Mouse (Mus musculus) C2C12 (cell line): ENCODE measurements around the gene Adam12. TPM values are rescaled to one million over a fixed set of nuclear protein-coding genes. Genes with fewer than 3 reads are reported as not detected.

Experiments used
- H3K27me3 ChIP-seq: one replicate; pipeline ENCODE4 v1.6.1; 2011; ENCODE audit not compliant: control insufficient read depth, insufficient read depth, insufficient read length
- H3K36me3 ChIP-seq: one replicate; pipeline ENCODE4 v1.6.1; 2011; ENCODE audit not compliant: control insufficient read depth, insufficient read depth
- H3K4me3 ChIP-seq: one replicate; pipeline ENCODE4 v1.5.1; 2011; ENCODE audit warnings: mild to moderate bottlenecking, control low read depth; ENCODE audit not compliant: poor library complexity, insufficient read depth, severe bottlenecking
- H3K79me2 ChIP-seq: one replicate; pipeline ENCODE4 v1.6.1; 2011; ENCODE audit not compliant: control insufficient read depth, insufficient read depth
- H3K79me3 ChIP-seq: one replicate; pipeline ENCODE4 v1.6.1; 2011; ENCODE audit warnings: low read depth, control low read depth
- H3ac ChIP-seq: one replicate; pipeline ENCODE3; 2011; ENCODE audit warnings: low read depth; ENCODE audit not compliant: control insufficient read depth, insufficient read length
- CEBPB ChIP-seq: IDR thresholded peaks from one replicate; pipeline ENCODE4 v1.6.1; 2011; ENCODE audit warnings: low read depth, mild to moderate bottlenecking, control low read depth, moderate library complexity
- CTCF ChIP-seq: IDR thresholded peaks from one replicate; pipeline ENCODE4 v1.5.1; 2011; ENCODE audit not compliant: control insufficient read depth, insufficient read depth, insufficient read length
- FOSL1 ChIP-seq: IDR thresholded peaks from one replicate; pipeline ENCODE4 v1.8.0; 2011; ENCODE audit warnings: mild to moderate bottlenecking, low read length; ENCODE audit not compliant: poor library complexity, insufficient read depth, severe bottlenecking
- MAX ChIP-seq: IDR thresholded peaks from one replicate; pipeline ENCODE4 v1.6.1; 2011; ENCODE audit warnings: mild to moderate bottlenecking, control low read depth
- MYOD1 ChIP-seq: IDR thresholded peaks from one replicate; pipeline ENCODE4 v1.6.1; 2011; ENCODE audit warnings: low read depth; ENCODE audit not compliant: control insufficient read depth, insufficient read length
- MYOG ChIP-seq: IDR thresholded peaks from one replicate; pipeline ENCODE4 v1.6.1; 2011; ENCODE audit not compliant: control insufficient read depth, insufficient read length; ENCODE audit errors: extremely low read depth
- USF1 ChIP-seq: IDR thresholded peaks from one replicate; pipeline ENCODE4 v1.6.1; 2011; ENCODE audit warnings: low read depth, mild to moderate bottlenecking, control low read depth, moderate library complexity
- polyA plus RNA-seq: library from polyadenylated mRNA; unstranded; fragments of >200 nt; fragmentation: generic; extraction: Trizol; gene quantifications from one replicate; pipeline ENCODE4 v1.2.1, GENCODE M21; 2012; ENCODE audit warnings: missing spikeins

Adam12 gene
- polyA plus RNA-seq, 1 experiment = 14.7 TPM

DNA sequence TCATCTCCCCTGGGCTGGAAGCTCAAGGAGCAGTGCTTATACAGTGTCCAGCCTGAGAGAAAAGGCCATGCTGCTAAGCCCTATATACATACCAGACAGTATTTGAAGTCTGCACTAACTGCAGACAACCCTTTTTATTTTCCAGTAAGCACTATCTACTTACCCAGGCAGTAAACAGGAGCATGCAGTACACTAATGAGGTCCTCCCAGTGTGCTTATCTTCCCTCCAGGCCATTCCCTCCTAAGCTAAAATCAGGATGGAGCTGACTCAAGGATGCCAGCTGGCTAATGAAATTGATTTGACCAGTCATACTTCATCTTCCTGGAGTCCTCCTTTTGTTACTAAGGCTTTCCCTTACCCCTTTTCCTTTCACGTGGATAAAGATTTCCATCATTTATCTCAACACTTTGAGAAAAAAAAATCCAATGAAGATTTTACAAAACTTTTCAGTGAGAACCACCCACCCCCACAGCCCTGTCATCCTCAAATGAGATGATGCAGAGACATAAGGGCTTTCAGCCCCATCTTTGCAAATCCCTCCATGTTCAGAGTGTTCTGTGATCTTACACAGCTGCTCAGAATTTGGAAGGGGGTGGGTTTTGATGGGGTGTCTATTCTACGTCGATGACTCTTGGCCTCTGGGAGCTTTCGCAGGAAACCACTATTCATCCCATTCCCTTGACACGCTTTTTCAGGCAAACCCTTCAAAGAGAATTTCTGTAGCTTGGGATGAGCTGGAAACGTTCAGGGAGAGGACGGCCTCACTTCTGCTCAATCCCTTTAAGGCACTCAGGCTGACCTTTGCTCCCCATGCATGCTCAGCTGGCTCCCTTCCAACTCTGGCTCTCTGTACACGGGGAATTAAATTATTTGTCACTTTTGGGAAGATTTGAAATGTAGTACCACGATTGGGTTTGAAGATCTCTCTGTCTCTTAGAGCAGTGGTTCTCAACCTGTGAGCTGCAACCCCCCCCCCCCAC is 277.5 kb downstream of the Adam12 start:
- Histone ChIP-seq H3K79me3 (no peaks in the 10 kb centered on the region), H3K79me2 (no peaks in the 10 kb centered on the region), H3ac (no peak overlapping the region), H3K4me3 (no peak overlapping the region), H3K27me3 (no peaks in the 10 kb centered on the region), H3K36me3 (no peaks in the 10 kb centered on the region)
- TF ChIP-seq MYOG (no peak), CEBPB (no peak), MAX (no peak), MYOD1 (no peak)

GRCm38 (mm10) chr7:133951777-133952545 is 280.0 kb downstream of the Adam12 start:
- H3K79me3 ChIP-seq = no peaks in the 10 kb centered on the region
- H3K27me3 ChIP-seq = no peaks in the 10 kb centered on the region
- H3K4me3 ChIP-seq = no peak overlapping the region
- H3K36me3 ChIP-seq = no peaks in the 10 kb centered on the region
- no peak overlapping the region for H3ac ChIP-seq
- H3K79me2 ChIP-seq = no peaks in the 10 kb centered on the region
- TF ChIP-seq MYOD1 = no peak
- no peak for TF ChIP-seq MYOG
- no peak for TF ChIP-seq CTCF
- TF ChIP-seq MAX = no peak
- no peak for TF ChIP-seq CEBPB
- TF ChIP-seq FOSL1 = no peak
- TF ChIP-seq USF1 = no peak

DNA sequence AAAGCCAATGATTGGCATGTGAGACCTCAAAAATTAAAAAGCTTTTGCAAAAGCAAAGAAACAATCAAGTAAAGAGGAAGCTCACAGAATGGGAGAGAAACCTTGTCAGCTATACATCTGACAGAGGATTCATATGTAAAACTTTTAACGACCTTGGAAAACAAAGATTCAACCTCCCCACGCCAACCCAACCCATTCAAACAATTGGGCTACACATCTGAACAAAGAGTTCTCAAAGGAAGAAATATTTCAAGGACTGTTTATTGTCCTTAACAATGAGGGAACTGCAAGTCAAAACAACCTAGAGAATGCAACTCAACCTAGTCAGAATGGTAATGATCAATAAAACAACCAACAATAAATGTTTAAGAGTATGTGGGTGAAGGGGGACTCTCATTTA is 284.6 kb downstream of the Adam12 start:
- no peaks in the 10 kb centered on the region for H3K79me3 ChIP-seq
- TF ChIP-seq CTCF = no peak
- TF ChIP-seq MYOD1 = no peak
- TF ChIP-seq FOSL1 = no peak
- no peak for TF ChIP-seq MYOG
- TF ChIP-seq MAX = no peak
- TF ChIP-seq CEBPB = no peak
- no peak for TF ChIP-seq USF1
- H3K4me3 ChIP-seq = no peak overlapping the region
- H3ac ChIP-seq = no peak overlapping the region
- H3K36me3 ChIP-seq = no peaks in the 10 kb centered on the region
- no peaks in the 10 kb centered on the region for H3K79me2 ChIP-seq
- no peaks in the 10 kb centered on the region for H3K27me3 ChIP-seq

DNA sequence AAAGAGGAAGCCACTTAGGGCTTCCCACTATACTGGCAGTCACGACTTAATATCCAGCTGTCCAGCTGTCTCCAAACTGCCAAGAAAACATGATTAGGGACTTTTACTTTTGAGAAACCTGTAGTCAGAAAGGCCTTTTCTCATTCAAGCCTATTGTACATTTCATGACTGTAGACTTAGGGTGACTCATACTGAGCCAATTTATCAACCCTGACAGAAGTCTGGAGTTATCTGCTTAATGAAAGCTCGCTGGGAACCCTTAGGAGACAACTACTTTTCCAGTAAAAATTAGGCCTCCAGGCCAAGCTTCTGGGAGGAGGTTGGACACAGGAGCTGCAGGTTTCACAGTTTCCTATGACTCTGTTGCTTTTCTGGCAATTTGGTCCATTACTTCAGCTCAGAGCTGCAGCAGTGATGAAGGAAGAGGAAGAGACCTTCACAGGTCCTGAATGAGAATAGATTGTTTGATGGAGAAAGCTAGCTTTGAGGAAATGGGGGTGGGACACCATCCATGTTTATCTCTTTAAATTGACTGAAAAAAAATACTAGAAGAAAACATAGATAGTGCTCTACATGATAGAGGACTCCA is 285.1 kb downstream of the Adam12 start:
- Histone ChIP-seq H3ac (no peak overlapping the region), H3K79me3 (no peaks in the 10 kb centered on the region), H3K36me3 (no peaks in the 10 kb centered on the region), H3K27me3 (no peaks in the 10 kb centered on the region), H3K4me3 (no peak overlapping the region), H3K79me2 (no peaks in the 10 kb centered on the region)
- TF ChIP-seq FOSL1 (no peak), MYOD1 (no peak), USF1 (no peak), CEBPB (no peak), MAX (no peak), MYOG (no peak), CTCF (no peak)

DNA sequence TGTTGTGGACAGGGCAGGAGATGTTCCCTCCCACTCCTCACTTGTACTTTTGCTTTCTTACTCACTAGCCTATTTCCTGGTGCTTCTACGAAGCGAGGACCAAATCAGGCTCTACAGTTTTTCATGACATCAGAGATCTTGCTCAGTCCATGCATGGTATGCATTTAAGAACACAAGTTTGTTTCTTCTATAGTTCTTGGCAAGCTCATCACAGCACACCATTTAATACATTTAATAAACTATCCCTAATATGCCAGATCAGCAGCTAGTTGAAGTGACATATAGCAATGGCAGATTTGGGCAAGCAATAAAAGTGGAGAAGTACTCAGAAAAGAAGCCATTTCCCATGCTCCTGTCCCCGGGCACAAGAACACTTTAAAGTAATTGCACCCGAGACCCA is 285.8 kb downstream of the Adam12 start:
- no peak overlapping the region for H3K4me3 ChIP-seq
- TF ChIP-seq CTCF (no peak), MYOG (no peak), FOSL1 (no peak), MAX (no peak), USF1 (no peak), MYOD1 (no peak)
- no peaks in the 10 kb centered on the region for H3K36me3 ChIP-seq
- H3ac ChIP-seq = no peak overlapping the region
- no peaks in the 10 kb centered on the region for H3K27me3 ChIP-seq
- H3K79me2 ChIP-seq = no peaks in the 10 kb centered on the region
- no peaks in the 10 kb centered on the region for H3K79me3 ChIP-seq
